Mouse (Mus musculus) Patski (cell line): Measurements from ENCODE around the gene Dst. TPM values are rescaled to one million over a fixed set of nuclear protein-coding genes. Genes with fewer than 3 reads are reported as not detected.

ENCODE experiments used
- ATAC-seq: fragments of 100-300 bp; one replicate; pipeline ENCODE4 v1.8.0; 2021
- CTCF ChIA-PET: fragments of 350-600 bp; sonication (Branson Sonifier 250); formaldehyde crosslinking; loops from one replicate; lab custom pipeline; 2022; ENCODE audit warnings: inconsistent platforms; lab: Charles Lee
- POLR2A ChIA-PET: fragments of 350-600 bp; sonication (Branson Sonifier 250); formaldehyde crosslinking; loops from one replicate; lab custom pipeline; 2022; ENCODE audit warnings: antibody characterized with exemption, inconsistent platforms; lab: Charles Lee
- DNase-seq: peaks from one replicate; pipeline ENCODE4 v3.0.0-alpha.2; 2011; ENCODE audit warnings: low read depth, low spot score
- H3K27me3 ChIP-seq: fragments of 371-371 bp; one replicate; pipeline ENCODE4 v1.5.1; 2021
- CTCF ChIP-seq: fragments of 100-300 bp; IDR thresholded peaks from one replicate; pipeline ENCODE4 v1.5.1; 2021
- in situ Hi-C: fragments of 300-500 bp; cut with MboI; formaldehyde crosslinking; loops from 3 replicates; pipeline ENCODE4 v1.11.1; 2018; ENCODE audit warnings: low pct_unique_long_range_greater_than_20kb, mixed read lengths
- polyA plus RNA-seq: library from polyadenylated mRNA; unstranded; gene quantifications from one replicate; pipeline ENCODE4 v1.2.3, GENCODE M21; 2021

Gene Dst
- polyA plus RNA-seq, 1 experiment from 2014 or later = 176 TPM

- peak; percentile 59 for ATAC-seq
- ChIA-PET CTCF (interaction anchor here (1.4 kb wide), 1 partner anchor 9 kb away, joined by 4 read pairs; no protein-coding TSS in a partner anchor), POLR2A (interaction anchor here (0.6 to 1.2 kb wide), 3 partner anchors 19 to 213 kb away, joined by 3 to 4 read pairs (median 4); no protein-coding TSS in a partner anchor)
- in situ Hi-C loops = no loop called here
- H3K27me3 ChIP-seq = no peaks in the 10 kb centered on the region
- TF ChIP-seq CTCF = no peak
- DNase-seq = no peak
Measured at GRCm38 (mm10) chr1:33996105-33996887, 88.3 kb downstream of the Dst start.

DNA sequence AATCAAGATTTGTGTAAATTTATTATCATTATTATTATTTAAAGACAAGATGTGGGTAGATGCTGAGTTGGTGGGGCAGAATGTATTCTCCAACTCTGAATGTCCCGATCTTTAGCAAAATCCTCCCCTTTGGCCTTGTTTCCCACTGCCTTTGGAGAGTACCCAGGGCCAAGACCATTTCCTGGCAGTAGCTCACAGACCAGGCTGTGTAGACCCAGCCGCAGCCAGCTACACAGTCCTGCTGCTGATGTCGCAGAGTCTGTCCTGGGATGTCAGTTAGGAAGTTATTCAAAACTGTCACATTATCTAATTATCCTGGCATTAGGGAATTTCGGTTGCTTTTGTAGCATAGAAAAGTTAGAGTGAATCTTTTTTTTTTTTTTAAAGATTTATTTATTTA, 94.3 kb downstream of the Dst start:
- H3K27me3 ChIP-seq = no peaks in the 10 kb centered on the region
- in situ Hi-C loops = loop anchor here (25.0 kb wide), 1 partner anchor 435 kb away; the partner anchor contains the start of genes Ccdc115 and Imp4
- no peak for TF ChIP-seq CTCF
- no peak for ATAC-seq
- POLR2A ChIA-PET = no interaction called here
- no peak for DNase-seq
- CTCF ChIA-PET = interaction anchor here (1.1 to 1.5 kb wide), 2 partner anchors 104 to 187 kb away, joined by 3 read pairs; no protein-coding TSS in a partner anchor

- in situ Hi-C loops = loop anchor here (25.0 kb wide), 1 partner anchor 434 kb away; the partner anchor contains the start of genes Ccdc115 and Imp4
- ATAC-seq (no peak), DNase-seq (no peak)
- TF ChIP-seq CTCF = no peak
- H3K27me3 ChIP-seq = no peaks in the 10 kb centered on the region
- CTCF ChIA-PET = interaction anchor here (1.0 to 1.5 kb wide), 4 partner anchors 14 to 186 kb away, joined by 3 read pairs; no protein-coding TSS in a partner anchor
- POLR2A ChIA-PET = no interaction called here
Measured at GRCm38 (mm10) chr1:34002970-34003369, 94.9 kb downstream of the Dst start.

- TF ChIP-seq CTCF = no peak
- no peaks in the 10 kb centered on the region for H3K27me3 ChIP-seq
- POLR2A ChIA-PET = no interaction called here
- in situ Hi-C loops = loop anchor here (5.0 to 25.0 kb wide), 3 partner anchors 112 to 432 kb away; partner anchors contain the start of genes Ccdc115 and Imp4
- DNase-seq (no peak), ATAC-seq (no peak)
- CTCF ChIA-PET = interaction anchor here (0.9 to 2.6 kb wide), 10 partner anchors 9 to 207 kb away, joined by 3 to 14 read pairs (median 3); no protein-coding TSS in a partner anchor
Measured at GRCm38 (mm10) chr1:34005238-34005725, 97.3 kb downstream of the Dst start.

DNA sequence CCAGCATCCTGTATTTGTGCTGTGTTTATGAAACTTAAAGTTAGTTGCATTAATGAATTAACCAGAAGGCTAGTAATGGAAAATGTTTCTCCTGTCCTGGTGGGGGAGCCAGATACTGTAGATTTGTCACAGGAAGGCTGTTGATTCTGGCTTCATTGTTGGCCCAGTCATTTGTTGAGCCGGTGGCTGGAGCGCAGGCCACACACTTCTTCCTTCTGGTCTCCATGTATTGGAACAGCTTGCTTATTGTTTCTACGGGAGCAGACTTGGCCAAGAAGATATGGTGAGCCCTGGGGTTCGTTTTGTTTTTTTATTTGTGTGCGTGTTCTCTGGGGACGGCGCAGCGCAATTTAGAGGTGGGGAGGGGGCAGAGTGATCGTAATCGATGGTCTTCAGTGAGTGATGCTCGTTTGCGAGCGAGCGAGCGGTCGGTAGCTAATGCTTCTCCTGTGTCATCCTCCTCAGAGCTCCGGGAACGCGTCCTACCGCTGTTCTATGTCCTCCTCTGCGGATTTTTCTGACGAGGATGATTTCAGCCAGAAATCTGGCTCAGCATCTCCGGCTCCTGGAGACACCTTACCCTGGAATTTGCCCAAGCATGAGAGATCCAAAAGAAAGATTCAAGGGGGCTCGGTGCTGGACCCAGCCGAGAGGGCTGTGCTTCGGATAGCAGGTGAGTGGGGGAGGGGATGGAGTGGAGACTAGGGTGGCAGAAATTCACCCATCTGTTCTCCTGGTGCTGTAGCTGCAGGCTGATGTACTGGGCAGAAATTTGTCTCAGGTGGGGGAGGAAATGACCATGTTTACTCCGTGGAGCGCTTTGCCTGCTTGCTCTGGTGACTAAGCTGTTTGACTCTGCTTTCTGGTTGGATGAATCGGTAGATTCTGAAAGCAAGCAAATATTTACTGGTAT, 98.0 kb downstream of the Dst start:
- H3K27me3 ChIP-seq = no peaks in the 10 kb centered on the region
- ATAC-seq (peak; percentile 93), DNase-seq (no peak)
- ChIA-PET CTCF (interaction anchor here (0.9 to 2.6 kb wide), 12 partner anchors 9 to 206 kb away, joined by 3 to 14 read pairs (median 3); no protein-coding TSS in a partner anchor), POLR2A (interaction anchor here (0.9 kb wide), 1 partner anchor 57 kb away, joined by 4 read pairs; no protein-coding TSS in a partner anchor)
- in situ Hi-C loops = loop anchor here (5.0 to 25.0 kb wide), 3 partner anchors 111 to 431 kb away; partner anchors contain the start of genes Ccdc115 and Imp4
- TF ChIP-seq CTCF = peak; percentile 89

DNA sequence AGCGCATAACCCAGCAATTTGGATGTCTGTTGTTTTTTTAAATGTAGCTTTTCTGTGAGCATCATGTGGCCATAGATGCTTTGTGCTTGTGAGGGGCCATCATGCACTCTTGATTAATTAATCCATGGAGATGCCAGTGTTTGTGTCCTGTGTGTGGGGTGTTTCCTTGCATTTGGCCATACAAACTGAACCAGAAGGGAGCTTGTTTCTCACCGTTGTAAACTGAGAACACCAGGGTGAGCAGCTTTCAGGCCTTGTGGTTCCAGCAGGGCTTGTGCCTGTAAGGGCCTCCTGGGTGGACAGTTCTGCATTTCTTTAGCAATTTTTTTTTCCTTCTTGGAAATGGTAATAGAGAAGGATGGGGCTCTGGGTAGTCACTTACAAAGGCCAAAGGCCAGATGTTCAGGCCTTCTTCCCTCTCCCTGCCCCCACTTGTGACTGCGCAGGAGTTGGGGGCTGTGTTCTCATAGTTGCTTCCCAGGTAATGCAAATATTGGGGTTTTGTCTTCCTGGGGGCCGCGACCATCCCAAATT, 98.9 kb downstream of the Dst start:
- ChIA-PET CTCF (interaction anchor here (0.9 to 2.6 kb wide), 7 partner anchors 11 to 212 kb away, joined by 3 to 14 read pairs (median 5); no protein-coding TSS in a partner anchor), POLR2A (interaction anchor here (0.9 kb wide), 1 partner anchor 56 kb away, joined by 4 read pairs; no protein-coding TSS in a partner anchor)
- H3K27me3 ChIP-seq = no peaks in the 10 kb centered on the region
- no peak for TF ChIP-seq CTCF
- DNase-seq (no peak), ATAC-seq (no peak)
- in situ Hi-C loops = loop anchor here (5.0 to 25.0 kb wide), 3 partner anchors 110 to 430 kb away; partner anchors contain the start of genes Ccdc115 and Imp4

GRCm38 (mm10) chr1:34007379-34007778, 99.4 kb downstream of the Dst start:
- no peak for TF ChIP-seq CTCF
- ATAC-seq (no peak), DNase-seq (no peak)
- in situ Hi-C loops = loop anchor here (5.0 to 25.0 kb wide), 3 partner anchors 110 to 430 kb away; partner anchors contain the start of genes Ccdc115 and Imp4
- no peaks in the 10 kb centered on the region for H3K27me3 ChIP-seq
- ChIA-PET POLR2A (no interaction called here), CTCF (interaction anchor here (1.0 to 2.6 kb wide), 5 partner anchors 42 to 211 kb away, joined by 3 to 14 read pairs (median 5); no protein-coding TSS in a partner anchor)

DNA sequence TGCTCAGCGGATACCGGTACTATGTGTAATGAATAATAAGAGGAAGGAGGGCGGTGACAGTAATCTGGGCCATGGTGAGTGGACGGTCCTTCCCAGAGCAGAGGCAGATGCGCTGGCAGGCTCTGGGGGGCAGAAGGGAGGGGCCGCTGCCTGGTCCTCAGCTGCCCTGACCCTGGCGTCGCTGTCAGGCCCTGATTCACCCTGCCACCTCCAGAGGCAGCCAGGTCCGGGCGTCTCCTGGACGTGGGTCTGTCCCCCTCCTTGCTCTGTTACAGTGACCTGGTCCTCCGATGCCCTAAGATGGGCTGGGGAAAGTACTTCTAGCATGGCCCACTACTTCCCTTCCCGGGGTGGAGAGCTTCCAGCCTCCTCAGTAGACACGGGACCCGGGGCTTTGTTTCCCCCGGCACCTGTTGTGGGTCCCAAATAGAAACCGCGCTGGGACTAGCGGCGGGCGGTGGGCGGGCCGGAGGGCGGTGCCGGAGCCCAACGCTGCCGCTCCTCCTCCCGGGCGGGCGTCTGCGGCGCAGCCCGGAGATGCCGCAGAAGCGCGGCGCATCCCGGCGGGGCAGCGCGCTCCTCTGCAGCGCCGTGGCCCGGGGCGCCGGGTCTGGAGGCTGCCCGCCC, 103.1 kb downstream of the Dst start:
- in situ Hi-C loops = loop anchor here (5.0 to 25.0 kb wide), 2 partner anchors 36 to 426 kb away; partner anchors contain the start of genes Ccdc115 and Imp4
- TF ChIP-seq CTCF = peak; percentile 83
- ATAC-seq (peak; percentile 89), DNase-seq (no peak)
- no peaks in the 10 kb centered on the region for H3K27me3 ChIP-seq
- CTCF ChIA-PET = interaction anchor here (0.8 kb wide), 1 partner anchor 148 kb away, joined by 4 read pairs; no protein-coding TSS in a partner anchor
- POLR2A ChIA-PET = no interaction called here
